Mouse (Mus musculus) splenic B cell, adult 2 months (primary cell): ENCODE data around the gene Aloxe3.

Experiments used
- DNase-seq: peaks from one replicate; pipeline ENCODE4 v3.0.0-alpha.2; 2011; ENCODE audit warnings: low read depth, low spot score
- H3K27me3 ChIP-seq: 2 replicates; pipeline ENCODE4 v1.6.1; 2012; ENCODE audit warnings: mild to moderate bottlenecking, low read length, moderate library complexity, mixed read lengths; ENCODE audit not compliant: control insufficient read depth, poor library complexity, insufficient read depth, severe bottlenecking
- H3K36me3 ChIP-seq: 2 replicates; pipeline ENCODE4 v1.6.1; 2012; ENCODE audit warnings: mild to moderate bottlenecking, low read length, moderate library complexity, mixed read lengths; ENCODE audit not compliant: control insufficient read depth, poor library complexity, insufficient read depth, severe bottlenecking

Gene Aloxe3

GRCm38 (mm10) chr11:69125852-69125918 is at the start of gene Aloxe3:
Gene Aloxe3 (plus strand): TSS chr11:69125896.
- Histone ChIP-seq H3K27me3 (no peaks in the 10 kb centered on the region), H3K36me3 (no peaks in the 10 kb centered on the region)
- DNase-seq = no peak

DNA sequence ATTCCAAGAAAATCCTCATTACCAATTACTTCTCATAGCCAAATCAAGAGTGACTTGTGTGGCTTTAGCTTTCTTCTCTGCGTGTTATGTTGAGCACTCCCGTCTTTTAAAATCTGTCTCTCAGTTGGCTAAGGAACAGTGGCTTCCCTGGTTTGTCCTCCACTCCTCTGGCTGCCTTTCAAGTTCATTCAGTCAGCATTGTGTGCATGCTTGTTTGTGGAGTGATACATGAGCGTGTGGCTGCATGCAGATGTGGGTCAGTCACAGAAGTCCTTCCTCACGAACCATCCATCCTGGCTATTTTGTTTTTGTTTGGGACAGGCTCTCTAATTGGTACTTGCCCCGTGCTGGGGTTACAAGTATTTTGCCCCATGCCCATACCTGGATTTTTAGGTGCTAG is 49.1 kb upstream of the Aloxe3 start:
- Histone ChIP-seq H3K27me3 (no peaks in the 10 kb centered on the region), H3K36me3 (no peaks in the 10 kb centered on the region)
- DNase-seq = no peak

GRCm38 (mm10) chr11:69077316-69077715 is 48.4 kb upstream of the Aloxe3 start:
- H3K36me3 ChIP-seq = no peaks in the 10 kb centered on the region
- DNase-seq = no peak
- no peaks in the 10 kb centered on the region for H3K27me3 ChIP-seq

DNA sequence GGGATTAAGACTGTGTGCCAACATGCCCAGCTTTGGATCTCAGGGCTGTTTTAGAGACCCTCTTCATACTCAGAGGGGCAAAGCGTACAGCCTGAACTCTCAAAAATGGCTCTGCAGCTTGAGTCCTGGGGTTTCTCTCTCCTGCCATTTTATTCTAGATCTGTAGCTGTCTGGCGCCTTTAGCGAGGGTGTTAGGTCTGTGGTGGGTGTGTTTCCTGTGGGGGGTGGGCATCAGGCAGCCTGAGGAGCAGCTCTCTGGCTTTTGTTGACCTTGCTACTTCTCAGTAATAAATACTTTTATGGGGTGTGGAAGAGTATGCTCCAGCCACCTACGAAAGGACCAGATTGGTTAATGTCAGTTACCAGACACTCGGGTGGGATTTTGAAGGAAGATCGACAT is 47.7 kb upstream of the Aloxe3 start:
- DNase-seq = no peak

DNA sequence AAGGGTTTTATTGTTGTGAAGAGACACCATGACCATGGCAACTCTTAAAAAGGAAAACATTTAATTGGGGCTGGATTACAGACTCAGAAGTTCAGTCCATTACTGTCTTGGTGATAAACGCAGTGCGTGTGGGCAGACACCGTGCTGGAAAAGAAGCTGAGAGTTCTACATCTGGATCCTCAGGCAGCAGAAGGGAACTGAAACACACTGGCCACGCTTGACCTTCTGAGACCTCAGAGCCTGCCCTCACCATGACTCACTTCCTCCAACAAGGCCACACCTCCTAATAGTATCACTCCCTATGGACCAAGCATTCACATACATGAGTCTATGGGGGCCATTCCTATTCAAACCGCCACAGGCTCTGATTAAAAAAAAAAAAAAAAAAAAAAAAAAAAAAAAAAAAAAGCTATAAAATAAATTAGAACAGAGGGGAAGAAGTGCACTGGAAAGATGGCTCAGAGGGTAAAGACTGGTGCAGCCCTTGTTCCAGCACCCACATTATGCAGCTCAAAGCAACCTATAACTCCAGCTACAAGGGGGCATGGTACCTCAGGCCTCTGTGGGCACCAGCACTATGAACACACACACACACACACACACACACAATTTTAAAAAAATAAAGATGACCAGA is 46.8 kb upstream of the Aloxe3 start:
- DNase-seq = peak; percentile 90
- Histone ChIP-seq H3K27me3 (no peaks in the 10 kb centered on the region), H3K36me3 (no peaks in the 10 kb centered on the region)

More for the DNA sequence above, 47.7 kb upstream of the Aloxe3 start:
- Histone ChIP-seq H3K27me3 (no peaks in the 10 kb centered on the region), H3K36me3 (no peaks in the 10 kb centered on the region)

- Histone ChIP-seq H3K36me3 (no peaks in the 10 kb centered on the region), H3K27me3 (no peaks in the 10 kb centered on the region)
- no peak for DNase-seq
Observed at GRCm38 (mm10) chr11:69080102-69080854, 45.4 kb upstream of the Aloxe3 start.

- H3K27me3 ChIP-seq = no peaks in the 10 kb centered on the region
Observed at GRCm38 (mm10) chr11:69080855-69081222, 44.9 kb upstream of the Aloxe3 start.

GRCm38 (mm10) chr11:69081613-69082012 is 44.1 kb upstream of the Aloxe3 start:
- H3K36me3 ChIP-seq = no peaks in the 10 kb centered on the region
- DNase-seq = peak; percentile 27
- H3K27me3 ChIP-seq = no peaks in the 10 kb centered on the region

More at GRCm38 (mm10) chr11:69080855-69081222, 44.9 kb upstream of the Aloxe3 start:
- DNase-seq = no peak
- no peaks in the 10 kb centered on the region for H3K36me3 ChIP-seq

- H3K27me3 ChIP-seq = no peaks in the 10 kb centered on the region
- peaks cover 7% of the 10 kb centered on the region for H3K36me3 ChIP-seq
- DNase-seq = no peak
Observed at GRCm38 (mm10) chr11:69085608-69086007, 40.1 kb upstream of the Aloxe3 start.

- Histone ChIP-seq H3K27me3 (no peaks in the 10 kb centered on the region), H3K36me3 (peaks cover 7% of the 10 kb centered on the region)
- DNase-seq = no peak
Observed at GRCm38 (mm10) chr11:69086390-69086789, 39.3 kb upstream of the Aloxe3 start.

GRCm38 (mm10) chr11:69087082-69087481 is 38.6 kb upstream of the Aloxe3 start:
- H3K27me3 ChIP-seq = no peaks in the 10 kb centered on the region
- DNase-seq = no peak
- H3K36me3 ChIP-seq = peaks cover 7% of the 10 kb centered on the region

DNA sequence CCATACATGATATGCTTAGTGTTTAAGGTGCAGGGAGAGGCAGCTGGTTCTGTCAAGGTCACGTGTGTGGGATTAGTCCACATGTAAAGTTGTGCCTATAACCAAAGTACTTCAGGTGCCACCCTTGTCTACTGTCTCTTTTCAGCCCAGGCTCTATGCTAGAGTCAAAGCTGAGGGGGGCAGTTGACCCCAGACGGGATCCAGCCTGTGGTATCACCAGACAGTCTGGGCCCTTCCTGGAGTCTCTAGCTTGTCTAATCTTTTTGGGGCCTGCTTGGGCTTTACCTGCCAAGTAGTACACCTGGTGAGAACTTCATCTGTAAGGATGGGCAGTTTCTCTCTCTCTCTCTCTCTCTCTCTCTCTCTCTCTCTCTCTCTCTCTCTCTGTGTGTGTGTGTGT is 38.1 kb upstream of the Aloxe3 start:
- no peak for DNase-seq
- peaks cover 7% of the 10 kb centered on the region for H3K36me3 ChIP-seq
- H3K27me3 ChIP-seq = no peaks in the 10 kb centered on the region

- Histone ChIP-seq H3K27me3 (no peaks in the 10 kb centered on the region), H3K36me3 (peaks cover 7% of the 10 kb centered on the region)
- peak; percentile 93 for DNase-seq
Observed at GRCm38 (mm10) chr11:69088103-69088855, 37.4 kb upstream of the Aloxe3 start, which contains the start of gene Vamp2. Gene Vamp2 (plus strand): TSS chr11:69088490.

- peaks cover 7% of the 10 kb centered on the region for H3K36me3 ChIP-seq
- H3K27me3 ChIP-seq = no peaks in the 10 kb centered on the region
- DNase-seq = peak; percentile 36
Observed at GRCm38 (mm10) chr11:69088856-69089615, 36.7 kb upstream of the Aloxe3 start.
